Comparison of ENCODE assay signal across 9 mouse cellular contexts in genomic region chr9:25317827-25318505, GRCm38 (mm10).
A peak's percentile ranks its signal among the peaks of the same experiment; 100 is the strongest.
DNase-seq lines count a peak whose midpoint lies in the region; ATAC-seq lines count a peak whose summit lies in the region.
"Had no signal": no experiment of that assay in that cellular context is flagged by ENCODE, and none has a peak within 500 bp of the region (broad histone marks: within the 10 kb centered on the region; RNA-seq: fewer than 3 reads in every experiment).

No protein-coding gene starts in this region.

- no peak overlapping the region for H3K4me3 ChIP-seq in intestine, embryonic 15.5 days (replicated peaks)
- no peak overlapping the region for H3K4me3 ChIP-seq in midbrain, embryonic 11.5 days (ENCODE audit: low read depth, low read length)
- H3K4me3 ChIP-seq in stomach, embryonic 16.5 days (replicated peaks; ENCODE audit: low read length): no peak overlapping the region

- no peaks in the 10 kb centered on the region for H3K4me1 ChIP-seq in intestine, embryonic 15.5 days (replicated peaks)
- no peaks in the 10 kb centered on the region for H3K4me1 ChIP-seq in midbrain, embryonic 11.5 days (ENCODE audit: control insufficient read depth, insufficient read depth, low read length)
- H3K4me1 ChIP-seq in stomach, embryonic 16.5 days (ENCODE audit: control insufficient read depth, insufficient read depth, low read length): no peaks in the 10 kb centered on the region

- intact Hi-C loops in left cerebral cortex, postnatal 10 days (cut with DNase I): loop anchor here (1.0 to 10.0 kb wide), 3 partner anchors 164 to 1457 kb away; partner anchors contain the start of gene Eepd1

- peak; percentile 76 for ATAC-seq in intestine, embryonic 15.5 days
- ATAC-seq in midbrain, embryonic 11.5 days (ENCODE audit: low FRiP score): peak; percentile 74
- peak; percentile 72; the same call in 1 of the 2 replicates for ATAC-seq in stomach, embryonic 16.5 days (ENCODE audit: insufficient read depth, low FRiP score)

- no peak overlapping the region for H3K9ac ChIP-seq in intestine, embryonic 15.5 days
- H3K9ac ChIP-seq in midbrain, embryonic 11.5 days (ENCODE audit: low read length): no peak overlapping the region
- no peak overlapping the region for H3K9ac ChIP-seq in stomach, embryonic 16.5 days (ENCODE audit: low read length)

- no peaks in the 10 kb centered on the region for H3K27me3 ChIP-seq in intestine, embryonic 15.5 days (replicated peaks)
- no peaks in the 10 kb centered on the region for H3K27me3 ChIP-seq in midbrain, embryonic 11.5 days (ENCODE audit: control insufficient read depth, insufficient read depth, low read length)
- no peaks in the 10 kb centered on the region for H3K27me3 ChIP-seq in stomach, embryonic 16.5 days (ENCODE audit: control insufficient read depth, insufficient read depth, low read length)

- no peaks in the 10 kb centered on the region for H3K36me3 ChIP-seq in intestine, embryonic 15.5 days
- no peaks in the 10 kb centered on the region for H3K36me3 ChIP-seq in midbrain, embryonic 11.5 days (ENCODE audit: control insufficient read depth, insufficient read depth, low read length)
- H3K36me3 ChIP-seq in stomach, embryonic 16.5 days (ENCODE audit: control insufficient read depth, insufficient read depth, low read length): no peaks in the 10 kb centered on the region

- WGBS in intestine, embryonic 15.5 days: 52% methylated on average over 4 of the region's 4 CpGs
- WGBS in midbrain, embryonic 11.5 days: 61% methylated on average over 4 of the region's 4 CpGs
- WGBS in stomach, embryonic 16.5 days: 56% methylated on average over 4 of the region's 4 CpGs

- H3K9me3 ChIP-seq in intestine, embryonic 15.5 days: no peaks in the 10 kb centered on the region
- no peaks in the 10 kb centered on the region for H3K9me3 ChIP-seq in midbrain, embryonic 11.5 days (ENCODE audit: control insufficient read depth, low read length)
- no peaks in the 10 kb centered on the region for H3K9me3 ChIP-seq in stomach, embryonic 16.5 days (replicated peaks; ENCODE audit: control insufficient read depth, low read length)

- H3K27ac ChIP-seq in intestine, embryonic 15.5 days: no peak overlapping the region
- H3K27ac ChIP-seq in midbrain, embryonic 11.5 days (ENCODE audit: low read depth, low read length): no peak overlapping the region
- no peak overlapping the region for H3K27ac ChIP-seq in stomach, embryonic 16.5 days (ENCODE audit: low read length)
- H3K27ac ChIP-seq: macrophage had no signal

- peak; percentile 32 for DNase-seq in thymus, postnatal 4 days
- DNase-seq in thymus, postnatal 14 days: no peak
- DNase-seq in cerebellum, postnatal 14 days: peak; percentile 81 to 83
- DNase-seq in gastrocnemius, adult 18-20 months (ENCODE audit: low spot score): peak; percentile 52
- DNase-seq in left cerebral cortex, postnatal 10 days (ENCODE audit: extremely low spot score in 1 of 2, low spot score in 2 of 2): peak; percentile 65 to 70
- DNase-seq in midbrain, embryonic 11.5 days (ENCODE audit: low spot score, missing footprints): no peak

- H3K4me2 ChIP-seq in intestine, embryonic 15.5 days (replicated peaks): no peak overlapping the region
- H3K4me2 ChIP-seq in midbrain, embryonic 11.5 days: no peak overlapping the region
- H3K4me2 ChIP-seq in stomach, embryonic 16.5 days (ENCODE audit: low read depth, low read length): no peak overlapping the region

Comparison
In these comparisons a context has a peak if more than half of its experiments do, and no peak if none do; other contexts are left out.
1. DNase-seq: peak in thymus, postnatal 4 days (single experiment), cerebellum, postnatal 14 days (2 of 2), gastrocnemius, adult 18-20 months (single experiment) and left cerebral cortex, postnatal 10 days (2 of 2); none in thymus, postnatal 14 days (single experiment) and midbrain, embryonic 11.5 days (single experiment).
2. Peak in every context shown above with its lines, with median percentiles within 50 percentile points of each other: ATAC-seq.